Mouse (Mus musculus): ENCODE data around the gene Nek10.
"Not testable (repeated sequence)": the region's sequence is repeated elsewhere in the genome, so short reads cannot be mapped to it uniquely, and the experiment has no call there.

Gene Nek10

DNA sequence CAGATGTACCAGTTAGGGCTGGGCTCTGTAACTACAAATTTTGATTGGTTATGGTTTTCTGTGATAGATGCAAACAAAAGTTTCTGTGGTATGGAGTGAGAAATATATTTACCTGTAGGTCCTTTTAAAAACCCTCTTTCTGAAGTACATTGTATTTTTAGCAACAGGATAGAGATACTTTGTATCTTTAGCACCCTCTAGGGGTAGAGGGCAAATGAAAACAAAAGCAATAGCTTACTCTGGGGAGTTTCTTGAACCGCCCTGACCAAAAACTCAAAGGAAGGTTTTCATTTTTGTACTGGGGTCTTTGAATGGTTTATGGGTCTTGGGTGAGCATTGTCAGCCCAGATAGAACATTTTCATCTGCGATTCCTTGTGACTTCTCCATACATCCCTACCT lies 188.4 kb downstream of the Nek10 start:
- no peak for DNase-seq

DNA sequence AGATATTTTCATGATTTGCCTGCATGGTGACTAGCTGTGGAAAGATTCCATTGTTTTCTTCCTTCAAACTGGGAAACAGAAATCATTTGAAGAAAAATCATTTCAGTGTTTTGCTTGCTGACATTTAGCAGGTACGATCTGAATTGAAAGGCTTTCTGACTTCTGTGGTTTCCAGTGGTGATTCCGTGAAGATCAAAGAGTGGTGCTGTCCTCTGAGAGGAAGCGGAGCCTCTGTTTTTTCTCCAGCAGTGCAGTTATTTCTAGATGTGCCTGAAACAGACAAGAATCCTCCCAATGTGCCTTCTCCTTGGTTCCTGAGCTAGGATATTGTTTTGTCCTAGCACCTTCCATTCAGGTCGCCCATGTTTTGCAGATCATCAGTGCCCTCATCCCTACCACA lies 208.2 kb downstream of the Nek10 start:
- DNase-seq = no peak

DNA sequence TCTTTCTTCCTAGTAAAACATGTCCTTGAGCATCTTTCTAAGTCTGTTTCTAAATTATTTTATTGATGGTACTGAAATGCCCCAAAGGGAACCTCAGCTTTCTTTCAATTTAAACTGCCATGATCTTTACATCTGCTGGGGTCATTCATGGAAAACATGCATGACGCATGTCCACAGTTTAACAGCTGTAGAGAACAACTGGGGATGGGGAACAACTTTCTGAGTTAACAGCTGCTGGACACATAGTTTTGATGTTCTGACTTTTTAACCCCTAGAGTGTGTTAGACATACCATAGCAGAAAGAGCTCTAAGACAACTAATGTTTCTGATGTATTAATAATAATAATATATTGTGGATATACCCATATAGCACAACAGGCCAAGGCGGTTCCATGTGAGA lies 211.6 kb downstream of the Nek10 start:
- DNase-seq = no peak

DNA sequence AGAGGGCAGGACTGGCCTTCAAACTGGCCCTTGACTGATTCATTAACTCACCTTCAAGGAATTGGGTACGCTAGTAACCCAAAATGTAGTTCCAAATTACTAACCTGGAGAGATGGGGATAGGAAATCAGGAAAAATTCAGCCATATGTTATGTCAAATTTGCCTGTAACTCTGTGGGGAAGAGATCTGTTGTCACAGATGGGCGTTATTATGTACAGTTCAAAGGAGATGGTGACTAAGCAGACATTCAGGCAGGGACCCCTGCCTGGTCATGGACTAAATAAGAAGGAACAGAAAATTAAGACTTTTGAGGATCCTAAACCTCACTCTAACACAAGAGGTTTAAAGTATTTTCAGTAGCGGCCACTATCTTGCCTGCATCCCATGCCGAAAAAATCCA lies 227.4 kb downstream of the Nek10 start:
- DNase-seq = not testable (repeated sequence)

DNA sequence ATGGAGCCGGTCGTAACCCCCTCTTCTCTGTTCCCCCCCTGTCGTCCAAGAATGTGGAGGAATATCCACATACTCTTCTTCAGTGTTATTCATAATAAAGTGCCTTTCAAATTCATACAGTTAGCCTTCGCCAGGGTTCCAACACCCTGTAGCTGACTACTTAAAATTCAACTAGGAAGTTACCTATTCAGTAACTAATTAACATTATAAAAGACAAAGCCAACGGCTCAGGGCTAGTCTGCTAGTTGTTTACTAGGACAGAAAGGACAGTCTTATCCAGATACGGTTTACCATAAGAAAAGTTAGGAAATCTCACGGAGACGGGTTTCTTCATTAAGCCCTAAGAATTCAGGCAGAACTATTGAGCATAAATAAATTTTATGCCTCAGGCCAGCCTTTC lies 231.4 kb downstream of the Nek10 start:
- not testable (repeated sequence) for DNase-seq

DNA sequence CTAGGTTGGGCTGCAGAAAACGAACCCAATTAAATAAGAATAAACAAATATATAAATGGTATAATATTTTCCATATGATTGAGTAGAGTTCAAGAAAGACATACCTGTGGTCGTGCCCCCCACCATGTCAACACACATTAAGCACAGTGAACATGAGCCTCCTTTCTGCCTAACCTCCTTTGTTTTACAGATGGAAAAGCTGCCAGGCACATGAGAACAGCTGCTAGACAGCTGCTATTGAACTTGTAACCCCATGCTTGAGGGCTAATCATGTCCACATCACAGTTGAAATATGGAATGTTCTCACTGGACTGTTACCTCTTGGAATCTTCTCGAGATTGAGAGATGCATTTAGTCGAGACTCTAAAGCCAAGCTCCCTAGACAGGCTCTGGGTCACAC lies 245.0 kb downstream of the Nek10 start:
- DNase-seq = peak; percentile 11

DNA sequence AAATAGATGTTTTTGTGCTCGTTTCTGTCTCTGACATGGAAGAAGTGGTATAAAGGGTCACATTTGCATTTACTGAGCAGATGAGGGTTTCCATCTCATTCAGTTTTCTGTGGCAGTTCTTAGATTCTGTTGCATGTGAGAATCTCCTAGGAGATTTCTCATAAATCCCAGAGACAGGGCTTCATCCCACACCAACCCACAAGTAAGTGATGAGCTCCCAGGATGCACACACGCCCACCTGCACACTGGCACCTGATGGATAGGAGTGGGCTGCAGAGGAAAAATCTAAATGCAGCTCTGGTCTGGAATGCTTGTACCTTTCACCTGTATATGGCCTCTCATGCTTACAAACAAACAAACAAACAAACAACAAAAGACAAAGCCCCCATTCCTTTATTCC lies 258.3 kb downstream of the Nek10 start:
- DNase-seq = no peak
